Mouse (Mus musculus): ENCODE results near the gene Lcn5.

GRCm38 (mm10) chr2:25708121-25708520, 50.4 kb downstream of the Lcn5 start:
- TF ChIP-seq POLR2A (IDR thresholded peaks at IDR 0.05; ENCODE audit: control insufficient read depth, low read depth, low read length) (no peak), CTCF (IDR thresholded peaks at IDR 0.05; ENCODE audit: control insufficient read depth, insufficient read depth, insufficient replicate concordance, low read depth, low read length) (0 out of 2 replicates have a peak, but pooled peaks have one; percentile 6)

Data from testis, adult 2 months (tissue).